Mouse (Mus musculus): Measurements from ENCODE around the gene Sel1l2.

- TF ChIP-seq CTCF (IDR thresholded peaks at IDR 0.05 in 2 of 3, conservative IDR thresholded peaks at IDR 0.05 in 1 of 3; ENCODE audit: control insufficient read depth in 1 of 3, insufficient read depth in 1 of 3, low read depth in 2 of 3, low read length in 3 of 3, poor library complexity in 1 of 3, severe bottlenecking in 1 of 3) (no peak), POLR2A (IDR thresholded peaks at IDR 0.05; ENCODE audit: control insufficient read depth in 1 of 2, insufficient read depth in 1 of 2, low read depth in 1 of 2, low read length in 2 of 2, poor library complexity in 1 of 2) (no peak), GABPA (IDR thresholded peaks at IDR 0.05; ENCODE audit: low read depth, low read length) (no peak)
These were observed 29.6 kb downstream of the Sel1l2 start for GRCm38 (mm10) chr2:140359905-140360304.
